Mouse (Mus musculus) CD8-positive naive resting alpha-beta T cell, adult 2 months (primary cell): ENCODE measurements around the gene Uspl1.

Experiments
- DNase-seq, 2 experiments: peaks; one replicate each; pipeline ENCODE4 v3.0.0; 2022; ENCODE audit warnings: low read depth in 2 of 2, low spot score in 2 of 2

The Uspl1 gene

DNA sequence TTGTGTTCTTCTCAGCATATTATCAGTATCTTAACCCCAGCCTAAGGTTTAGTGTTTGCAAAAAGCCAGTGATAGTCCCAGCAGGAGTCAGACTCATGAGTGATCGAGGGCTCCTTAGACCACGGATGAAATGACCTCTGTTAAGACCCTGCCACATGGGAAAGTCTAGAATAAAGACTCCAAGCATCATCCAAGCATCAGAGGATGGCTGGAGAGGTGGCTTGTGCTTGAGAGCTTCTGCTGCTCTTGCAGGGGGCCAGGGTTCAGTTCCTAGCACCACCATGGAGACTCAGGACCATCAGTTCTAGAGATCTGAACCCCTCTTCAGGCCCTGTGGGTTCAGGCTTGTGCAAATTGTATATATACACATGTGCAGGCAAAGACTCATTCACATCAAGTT lies 16.1 kb upstream of the Uspl1 start:
- DNase-seq = no peak

DNA sequence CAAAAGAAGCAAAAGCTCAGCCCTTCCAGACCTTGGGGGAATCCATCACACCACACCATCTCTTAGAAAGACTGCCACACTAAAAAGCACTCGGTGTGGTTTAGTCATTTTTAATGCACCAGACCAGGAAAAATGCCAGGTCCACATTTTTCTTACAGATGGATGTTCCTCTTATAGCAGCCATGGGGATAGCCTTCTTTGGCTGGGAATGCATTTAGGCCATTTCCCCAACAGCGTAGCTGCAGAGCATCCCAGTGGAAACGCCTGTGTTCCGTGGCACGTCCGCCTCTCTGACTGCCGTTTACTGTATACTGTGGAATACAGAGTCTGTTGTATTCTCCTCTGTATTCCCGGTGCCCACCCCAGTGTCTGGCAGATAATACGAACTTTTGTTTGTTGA lies 15.3 kb upstream of the Uspl1 start:
- no peak for DNase-seq

- no peak for DNase-seq
These were observed 13.1 kb upstream of the Uspl1 start for GRCm38 (mm10) chr5:149170841-149171588.

DNA sequence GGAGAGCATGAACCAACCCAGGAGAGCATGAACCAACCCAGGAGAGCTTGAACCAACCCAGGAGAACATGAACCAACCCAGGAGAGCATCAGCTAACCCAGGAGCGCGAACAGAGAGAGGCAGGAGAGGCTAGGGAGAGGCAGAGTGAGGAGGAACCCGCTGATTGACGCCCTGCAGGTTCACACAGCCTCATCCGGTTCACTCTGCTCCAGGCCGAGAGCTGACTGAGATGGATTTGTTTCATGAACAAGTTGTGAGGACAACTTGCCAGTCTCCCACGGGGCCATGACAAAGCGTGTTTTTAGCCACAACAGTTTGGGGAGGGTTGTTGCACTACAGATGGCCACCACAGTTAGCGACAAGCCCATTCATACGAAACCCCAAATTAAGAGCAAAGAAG lies 11.9 kb upstream of the Uspl1 start:
- no peak for DNase-seq

DNA sequence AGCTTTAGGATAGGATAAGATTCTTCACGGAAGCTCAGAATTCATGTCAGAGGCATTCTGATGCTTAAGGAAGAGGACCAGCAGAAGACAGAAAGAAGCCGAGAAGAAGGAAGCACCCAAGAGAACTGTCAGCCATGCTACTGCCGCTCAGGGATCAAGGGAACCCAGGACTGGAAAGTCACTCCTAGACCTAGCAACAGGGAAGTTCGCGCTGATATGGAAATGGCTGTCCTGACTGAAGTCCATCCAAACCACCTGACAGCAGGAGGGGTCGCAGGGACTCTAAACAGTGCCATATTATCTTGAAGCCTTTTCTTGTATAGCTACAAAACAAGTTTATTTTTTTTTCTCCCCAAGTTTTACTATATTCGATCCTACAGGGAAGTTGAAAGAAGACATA lies 9.6 kb upstream of the Uspl1 start:
- DNase-seq = no peak

- DNase-seq = no peak
These were observed 8.4 kb upstream of the Uspl1 start for GRCm38 (mm10) chr5:149175736-149176135.

DNA sequence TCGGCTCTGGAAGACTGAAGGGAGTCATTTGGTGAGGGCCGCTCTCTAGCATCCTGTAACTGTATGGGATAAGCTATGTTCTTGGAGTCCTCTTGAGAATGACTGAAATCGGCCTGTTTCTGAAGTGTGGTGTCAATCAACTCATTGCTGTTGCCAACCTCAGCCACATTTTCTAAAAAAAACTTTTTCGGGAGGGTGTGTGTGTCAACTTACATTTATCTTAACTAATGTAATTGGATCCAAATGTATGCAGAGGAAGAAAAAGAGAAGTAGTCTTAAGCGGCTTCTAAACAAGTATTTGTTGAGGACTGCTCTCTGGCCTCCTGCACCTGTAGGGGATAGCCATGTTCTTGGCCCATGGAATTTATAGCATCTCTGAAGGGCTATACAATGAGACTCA lies 6.1 kb upstream of the Uspl1 start:
- DNase-seq = no peak

DNA sequence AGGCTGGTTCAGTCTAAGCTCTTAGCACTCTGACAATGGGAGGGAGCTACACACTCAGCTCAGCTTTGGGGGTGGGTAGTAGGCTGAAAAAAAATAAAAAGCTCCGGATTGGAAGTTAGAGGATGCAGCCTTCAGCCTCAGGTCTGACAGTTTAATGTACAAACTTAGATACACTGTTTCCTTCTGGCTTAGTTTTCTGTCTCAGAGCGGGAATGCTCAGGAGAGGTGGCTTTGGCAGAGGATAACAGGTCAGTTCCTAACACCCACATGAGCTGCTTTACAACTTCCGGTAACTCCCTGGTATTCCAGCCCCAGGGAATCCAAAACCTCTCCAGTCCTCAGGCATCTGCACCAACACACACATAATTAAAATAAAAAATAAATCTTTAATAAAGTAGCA lies 4.3 kb upstream of the Uspl1 start:
- no peak for DNase-seq

GRCm38 (mm10) chr5:149182186-149182870 lies 1.8 kb upstream of the Uspl1 start:
- DNase-seq = no peak

DNA sequence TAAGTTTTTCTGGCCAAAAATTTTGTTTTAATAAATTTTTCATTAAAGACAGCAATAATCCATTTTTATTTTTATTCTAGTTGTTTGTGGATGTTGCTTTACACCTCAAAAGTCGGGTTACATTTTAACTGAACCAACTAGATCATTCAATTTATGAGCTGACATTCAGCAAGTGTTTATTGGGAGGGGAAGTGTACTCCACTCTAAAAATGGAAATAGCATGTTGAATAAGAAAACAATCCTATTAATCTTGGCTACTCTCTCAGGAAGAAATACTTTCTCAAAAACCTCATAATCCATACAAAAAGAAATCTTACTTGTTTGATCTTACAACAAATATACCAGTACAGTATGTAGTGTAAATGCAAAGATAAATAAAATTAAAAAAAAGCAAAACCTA lies 1.0 kb upstream of the Uspl1 start:
- DNase-seq = no peak

DNA sequence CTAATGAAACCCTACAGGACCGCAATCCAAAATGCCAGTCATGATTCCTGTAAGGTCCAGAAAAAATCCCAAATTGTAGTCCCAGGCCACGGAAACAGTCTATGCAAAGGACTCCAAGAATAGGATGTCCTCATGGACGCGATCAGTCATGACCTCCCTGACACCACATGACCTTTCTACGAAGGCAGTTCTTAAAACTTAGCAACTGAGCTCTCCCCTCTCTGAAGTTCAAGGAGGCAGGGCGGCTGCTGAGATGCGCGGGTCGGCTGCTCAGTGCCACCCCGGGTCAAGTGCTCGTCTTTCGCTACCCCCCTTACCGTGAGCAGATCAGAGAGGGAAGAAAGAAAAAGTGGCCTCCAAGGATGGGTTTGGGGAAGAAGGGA lies 438 bp upstream of the Uspl1 start:
- no peak for DNase-seq

DNA sequence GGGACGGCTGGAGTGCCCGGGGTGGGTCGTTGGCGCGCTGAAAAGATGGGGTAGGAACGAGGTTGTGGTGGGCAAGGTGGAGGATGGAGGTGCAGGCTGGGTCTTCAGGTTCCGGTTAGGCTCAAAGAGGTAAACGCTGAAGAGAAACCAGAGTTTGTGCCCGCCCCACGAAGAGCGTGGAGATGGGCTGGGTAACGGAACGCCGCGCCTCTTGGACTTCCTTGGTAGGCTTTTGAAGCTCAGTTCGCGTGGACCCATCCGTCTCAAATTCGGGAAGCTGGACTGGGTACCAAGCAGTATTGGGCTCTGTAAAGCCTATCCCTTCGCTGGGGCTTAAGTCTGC lies 665 bp downstream of the Uspl1 start:
- peak in 1 of 2 experiments; percentile 69 for DNase-seq

GRCm38 (mm10) chr5:149185806-149186205 lies 1.7 kb downstream of the Uspl1 start:
- no peak for DNase-seq

GRCm38 (mm10) chr5:149190160-149190559 lies 6.0 kb downstream of the Uspl1 start:
- DNase-seq = no peak

DNA sequence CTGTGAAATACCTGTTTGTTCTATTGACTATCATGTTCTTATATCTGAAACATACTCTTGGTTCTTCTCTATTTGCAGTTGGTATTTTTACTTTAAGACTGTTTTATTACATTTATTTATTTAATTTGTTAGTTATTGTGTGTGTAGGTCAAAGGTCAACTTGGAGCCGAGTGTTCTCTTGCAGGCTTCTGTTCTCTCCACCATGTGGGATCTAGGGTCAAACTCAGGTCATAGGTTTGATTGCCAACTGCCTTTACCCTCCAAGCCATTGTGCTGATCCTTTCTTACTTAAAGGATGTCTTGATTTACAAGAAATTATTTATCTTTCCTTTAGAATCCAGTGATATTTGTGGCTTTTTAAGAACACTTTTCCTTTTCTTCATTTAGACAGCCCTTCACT lies 12.5 kb downstream of the Uspl1 start:
- no peak for DNase-seq

DNA sequence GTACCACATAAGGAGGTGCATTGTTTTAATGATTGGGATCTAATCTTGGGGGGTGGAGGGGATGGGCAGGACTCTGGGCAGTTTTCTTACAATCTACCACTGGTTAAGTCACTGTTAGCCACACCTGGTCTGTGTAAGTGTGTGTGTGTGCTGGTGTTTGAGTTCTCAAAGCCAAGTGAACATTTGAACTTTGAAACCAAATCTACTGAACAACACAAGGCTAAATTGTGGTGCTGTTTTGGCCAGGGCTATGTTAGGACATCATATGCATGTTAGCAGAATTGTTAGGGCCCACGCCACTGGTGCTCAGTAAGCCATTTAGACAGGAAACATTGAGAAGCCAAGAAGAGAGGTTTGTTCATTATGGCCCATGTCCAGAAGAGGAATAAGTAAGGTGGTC lies 14.6 kb downstream of the Uspl1 start:
- no peak for DNase-seq

DNA sequence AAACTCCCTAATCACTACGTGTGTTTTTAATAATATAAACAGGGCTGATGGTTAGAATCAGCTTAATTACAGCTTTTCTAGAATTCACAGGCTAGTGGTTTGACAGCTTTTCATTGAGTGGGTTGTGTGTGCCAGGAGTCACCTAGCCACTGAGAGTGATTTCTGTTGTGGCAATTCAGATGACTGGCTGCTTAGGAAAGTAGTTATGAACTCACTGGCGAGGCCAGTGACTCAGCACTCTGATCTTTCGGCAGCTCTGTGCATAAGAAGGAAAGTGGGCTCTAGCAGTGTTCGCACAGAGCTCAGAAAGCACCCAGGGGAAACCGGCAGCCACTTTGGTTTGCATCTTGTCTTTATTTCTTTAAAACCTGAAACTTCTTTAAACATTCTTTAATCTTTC lies 18.8 kb downstream of the Uspl1 start:
- DNase-seq = no peak

DNA sequence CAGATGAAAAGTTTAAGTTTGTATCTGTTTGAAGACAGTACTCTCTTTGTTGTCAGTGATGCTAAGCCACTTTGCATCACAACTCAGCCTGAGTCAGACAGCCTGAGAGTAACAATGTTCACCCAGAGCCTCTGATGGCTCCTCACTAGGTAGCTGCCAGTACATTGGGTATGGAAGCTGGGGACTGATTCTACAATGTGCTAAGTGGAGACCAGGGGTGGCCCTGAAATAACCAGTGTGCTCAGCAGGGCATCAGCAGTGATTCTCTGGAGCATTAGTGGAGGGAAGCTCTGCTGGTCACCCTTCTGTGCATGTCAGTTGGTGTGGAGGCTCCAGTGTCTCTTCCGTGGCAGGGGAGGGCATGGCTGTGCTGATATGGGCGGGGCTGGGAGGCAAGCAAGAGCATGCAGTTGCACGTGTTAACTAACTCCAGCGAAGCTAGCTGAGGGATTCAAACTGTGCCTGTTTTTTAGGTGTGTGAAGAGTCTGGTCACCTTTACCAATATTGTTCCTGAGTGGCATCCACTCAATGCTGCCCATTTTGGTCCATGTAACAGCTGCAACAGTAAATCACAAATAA lies 19.7 kb downstream of the Uspl1 start:
- DNase-seq = no peak

DNA sequence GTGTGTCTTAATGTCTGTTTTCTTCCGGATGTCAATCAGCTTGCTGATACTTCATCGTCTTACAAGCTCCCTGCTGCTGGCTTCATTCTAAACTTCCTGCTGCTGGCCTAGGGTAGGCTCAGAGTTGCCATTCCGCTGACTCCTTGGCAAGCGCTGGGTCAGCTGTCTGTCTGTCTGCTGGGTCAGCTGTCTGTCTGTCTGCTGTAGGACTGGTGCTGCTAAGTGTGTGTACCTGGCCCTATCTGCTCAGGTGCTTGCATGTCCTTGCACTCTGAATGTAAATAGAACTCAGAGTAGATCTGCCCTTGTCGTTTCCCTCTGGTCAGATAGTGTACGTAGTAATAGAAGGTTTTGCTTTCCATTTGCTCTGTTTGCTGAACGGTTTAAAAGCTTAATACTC lies 20.7 kb downstream of the Uspl1 start:
- DNase-seq = no peak

- DNase-seq = no peak
These were observed 21.1 kb downstream of the Uspl1 start for GRCm38 (mm10) chr5:149205265-149205664.

- no peak for DNase-seq
These were observed 22.1 kb downstream of the Uspl1 start for GRCm38 (mm10) chr5:149206286-149206685.

DNA sequence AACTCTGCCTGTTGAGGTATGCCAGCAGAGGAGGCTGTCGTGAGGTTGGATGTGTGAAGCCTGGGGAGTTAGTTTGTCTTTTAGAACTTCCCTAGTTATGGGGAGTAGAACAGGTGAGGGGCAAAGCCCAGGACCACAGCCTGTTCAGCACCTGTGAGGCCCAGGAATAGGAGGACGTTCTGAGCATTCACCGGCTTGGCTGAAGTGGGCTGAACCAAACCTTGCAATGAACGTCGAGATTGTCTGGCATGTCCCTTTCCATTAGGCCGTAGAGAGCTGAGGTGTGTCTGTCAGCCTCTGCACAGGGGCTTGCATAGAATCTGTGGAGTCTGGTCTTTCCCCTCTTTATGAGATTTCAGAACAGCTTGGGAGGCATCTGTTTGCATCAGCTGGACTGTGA lies 23.5 kb downstream of the Uspl1 start:
- DNase-seq = no peak

DNA sequence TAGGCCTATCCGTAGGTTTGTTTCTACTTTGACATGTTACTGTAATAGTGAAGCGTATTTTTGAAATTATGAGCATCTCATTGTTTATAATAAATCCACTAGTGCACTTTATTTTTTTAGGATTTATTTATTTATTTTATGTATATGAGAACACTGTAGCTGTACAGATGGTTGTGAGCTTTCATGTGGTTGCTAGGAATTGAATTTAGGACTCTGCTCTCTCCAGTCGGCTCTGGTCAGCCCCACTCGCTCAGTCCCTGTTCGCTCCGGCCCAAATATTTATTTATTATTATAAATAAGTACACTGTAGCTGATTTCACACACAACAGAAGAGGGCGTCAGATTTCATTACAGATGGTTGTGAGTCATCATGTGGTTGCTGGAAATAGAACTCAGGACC lies 24.6 kb downstream of the Uspl1 start:
- DNase-seq = no peak
